ENCODE assay signal across 10 mouse cellular contexts in the genomic region with DNA sequence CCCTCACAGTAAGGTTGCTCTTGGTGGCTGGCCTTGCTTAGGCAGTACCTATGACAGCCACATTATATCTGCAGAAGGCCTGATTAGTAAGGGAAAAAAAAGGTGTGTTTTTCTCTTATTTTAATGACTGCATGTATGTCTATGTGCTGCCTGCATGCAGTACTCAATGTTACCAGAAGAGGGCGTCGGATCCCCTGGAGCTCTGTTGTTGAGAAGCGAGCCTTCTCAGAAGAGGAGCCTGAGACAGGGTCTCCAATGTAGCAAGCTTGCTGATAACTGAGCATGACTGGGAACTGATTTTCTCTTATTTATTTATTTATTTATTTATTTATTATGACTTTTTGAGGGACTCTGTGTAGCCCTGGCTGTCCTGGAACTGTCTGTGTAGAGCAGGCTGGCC. TPM values are rescaled to one million over a fixed set of nuclear protein-coding genes. Genes with fewer than 3 reads are reported as not detected.
DNase-seq lines count a peak whose midpoint lies in the region; TF ChIP-seq lines count a peak whose summit lies in the region.
"Had no signal": no experiment of that assay in that cellular context is flagged by ENCODE, and none has a peak within 500 bp of the region (broad histone marks: within the 10 kb centered on the region; RNA-seq: fewer than 3 reads in every experiment).

No protein-coding gene starts in this region.

- DNase-seq in heart, adult 2 months, result no peak
- no peak for DNase-seq in heart, postnatal 25 days (ENCODE audit: low spot score)
- peak; percentile 62 for DNase-seq in retina, postnatal 1 day
- no peak for DNase-seq in retina, embryonic 14.5 days (ENCODE audit: low spot score)
- DNase-seq in natural killer cell, adult 2 months (ENCODE audit: low spot score in 2 of 2), result peak; percentile 24 to 45
- DNase-seq in ovary, postnatal 10 days (ENCODE audit: low spot score), result no peak
- no peak for DNase-seq in layer of hippocampus, adult 8-10 months (ENCODE audit: low spot score in 2 of 2)

- intact Hi-C loops in heart, adult 2 months (cut with DNase I), result no loop called here
- intact Hi-C loops in heart, postnatal 25 days (cut with DNase I), result no loop called here

- no peak overlapping the region for H3K27ac ChIP-seq in heart, adult 2 months
- H3K27ac ChIP-seq in cortical plate, adult 2 months (ENCODE audit: insufficient read depth, low read length), result no peak overlapping the region
- H3K27ac ChIP-seq: macrophage had no signal

- no peak for TF ChIP-seq POLR2A in heart, adult 2 months (IDR thresholded peaks at IDR 0.05; ENCODE audit: insufficient read depth, low read depth, low read length)
- TF ChIP-seq POLR2A in cortical plate, adult 2 months (IDR thresholded peaks at IDR 0.05; ENCODE audit: extremely low read depth, insufficient read depth, low read length), result no peak

- H3K9ac ChIP-seq in heart, adult 2 months (ENCODE audit: low read depth, low read length), result no peak overlapping the region

- no peak for TF ChIP-seq EP300 in heart, adult 2 months (IDR thresholded peaks at IDR 0.05; ENCODE audit: insufficient read depth, low read depth, low read length)

- 36% methylated on average over 3 of the region's 3 CpGs for WGBS in heart, adult 2 months

- peak; percentile 68 for TF ChIP-seq CTCF in heart, adult 2 months (IDR thresholded peaks at IDR 0.05)
- TF ChIP-seq CTCF in cortical plate, adult 2 months (IDR thresholded peaks at IDR 0.05; ENCODE audit: extremely low read depth, insufficient read depth, low read length), result peak; percentile 30

- H3K79me2 ChIP-seq in heart, adult 2 months (replicated peaks; ENCODE audit: control insufficient read depth, insufficient read depth, low read length), result no peaks in the 10 kb centered on the region

- no peaks in the 10 kb centered on the region for H3K4me1 ChIP-seq in heart, adult 2 months (ENCODE audit: control insufficient read depth, insufficient read depth, low read length)
- H3K4me1 ChIP-seq in cortical plate, adult 2 months (ENCODE audit: control insufficient read depth, insufficient read depth, low read length), result no peaks in the 10 kb centered on the region; the same call in 1 of the 2 replicates

- no peaks in the 10 kb centered on the region for H3K36me3 ChIP-seq in heart, adult 2 months (ENCODE audit: control insufficient read depth, insufficient read depth, low read length)

- H3K27me3 ChIP-seq in heart, adult 2 months (ENCODE audit: control insufficient read depth, insufficient read depth, low read length), result no peaks in the 10 kb centered on the region

- H3K4me3 ChIP-seq in heart, adult 2 months, result no peak overlapping the region
- H3K4me3 ChIP-seq in cortical plate, adult 2 months (ENCODE audit: insufficient read depth, low read length), result no peak overlapping the region
- H3K4me3 ChIP-seq: erythroblast, embryonic 14.5 days had no signal

RNA-seq across cellular contexts. Expression of gene Rufy2, which starts 7.3 kb away (rescaled TPM):
- 1 to 10 TPM; 7.3 to 9.6 TPM for total RNA-seq in heart, adult 2 months (2021)
- polyA plus RNA-seq in heart, adult 2 months (2012; rRNA removed), result 2.5 and 4.4 TPM in 2 replicates
- 10 to 100 TPM in 1 of 2 experiments, 1 to 10 TPM in 1; 9.7 to 10.9 TPM for total RNA-seq in heart, postnatal 25 days (2021)
- 58.9 and 63.7 TPM in 2 replicates for polyA plus RNA-seq in cortical plate, adult 2 months (2012; rRNA removed)
- 10 to 100 TPM; 63.4 to 90.3 (median 86.9) TPM for total RNA-seq in layer of hippocampus, adult 8-10 months (2022)
- polyA plus RNA-seq: erythroblast, embryonic 14.5 days had no signal

RNA-seq across cellular contexts. Expression of gene Hnrnph3, which starts 36.7 kb away (rescaled TPM):
- 10 to 100 TPM; 33.5 to 34.5 TPM for total RNA-seq in heart, adult 2 months (2021)
- 18.0 and 36.8 TPM in 2 replicates for polyA plus RNA-seq in heart, adult 2 months (2012; rRNA removed)
- total RNA-seq in heart, postnatal 25 days (2021), result 10 to 100 TPM; 30.7 to 32.3 TPM
- 78.7 and 86.6 TPM in 2 replicates for polyA plus RNA-seq in cortical plate, adult 2 months (2012; rRNA removed)
- total RNA-seq in layer of hippocampus, adult 8-10 months (2022), result 10 to 100 TPM; 49.0 to 58.9 (median 57.1) TPM

RNA-seq across cellular contexts. Expression of gene Pbld2, which starts 36.8 kb away (rescaled TPM):
- total RNA-seq in heart, adult 2 months (2021), result 1 to 10 TPM; 7.6 to 9.9 TPM
- polyA plus RNA-seq in heart, adult 2 months (2012; rRNA removed), result 0.98 and 2.1 TPM in 2 replicates
- 1 to 10 TPM; 7.0 to 8.0 TPM for total RNA-seq in heart, postnatal 25 days (2021)
- polyA plus RNA-seq in cortical plate, adult 2 months (2012; rRNA removed), result 3.1 TPM in 2 replicates
- total RNA-seq in layer of hippocampus, adult 8-10 months (2022), result 1 to 10 TPM; 2.3 to 3.3 (median 2.9) TPM
- polyA plus RNA-seq: erythroblast, embryonic 14.5 days had no signal

RNA-seq across cellular contexts. Expression of gene Dna2, which starts 40.5 kb away (rescaled TPM):
- under 1 TPM; 0.29 to 0.68 TPM for total RNA-seq in heart, adult 2 months (2021)
- polyA plus RNA-seq in heart, adult 2 months (2012; rRNA removed), result 0.84 and 1.8 TPM in 2 replicates
- total RNA-seq in heart, postnatal 25 days (2021), result under 1 TPM; 0.75 TPM
- 2.3 and 2.8 TPM in 2 replicates for polyA plus RNA-seq in cortical plate, adult 2 months (2012; rRNA removed)
- 1 to 10 TPM; 1.7 to 2.5 (median 2.1) TPM for total RNA-seq in layer of hippocampus, adult 8-10 months (2022)

Comparison
In these comparisons a context has a peak if more than half of its experiments do, and no peak if none do; other contexts are left out.
1. DNase-seq: peak in retina, postnatal 1 day (single experiment) and natural killer cell, adult 2 months (2 of 2); none in heart, adult 2 months (0 of 2), heart, postnatal 25 days (single experiment), retina, embryonic 14.5 days (single experiment), ovary, postnatal 10 days (single experiment) and layer of hippocampus, adult 8-10 months (0 of 2).
2. RNA of gene Rufy2, which starts 7.3 kb away (total RNA-seq): 63.4 to 90.3 TPM in layer of hippocampus, adult 8-10 months; 9.7 to 10.9 TPM in heart, postnatal 25 days and 7.3 to 9.6 TPM in heart, adult 2 months; every median in the first group is over 4 times any median in the second.